Mouse (Mus musculus) brown adipose tissue, adult 24 weeks (tissue): ENCODE measurements around the gene Pdcd1lg2. TPM values are rescaled to one million over a fixed set of nuclear protein-coding genes. Genes with fewer than 3 reads are reported as not detected.
A peak's percentile ranks its signal among the peaks of the same experiment; 100 is the strongest.

Experiments
- H3K27ac ChIP-seq: fragments of 200-500 bp; replicated peaks from 2 replicates; pipeline ENCODE4 v1.5.1; 2012; ENCODE audit warnings: low read depth, mild to moderate bottlenecking, low read length
- H3K4me1 ChIP-seq: fragments of 200-500 bp; 2 replicates; pipeline ENCODE4 v1.6.1; 2012; ENCODE audit warnings: low read length, mixed read lengths; ENCODE audit not compliant: control insufficient read depth, insufficient read depth, insufficient read length
- H3K4me3 ChIP-seq: fragments of 200-500 bp; 2 replicates; pipeline ENCODE4 v1.5.1; 2012; ENCODE audit warnings: low read depth, mild to moderate bottlenecking, low read length, moderate library complexity; ENCODE audit not compliant: insufficient read depth
- polyA plus RNA-seq: library from polyadenylated mRNA; stranded (reverse); fragments of >200 nt; gene quantifications from 2 replicates; pipeline ENCODE4 v1.2.4, GENCODE M21; 2012; ENCODE audit not compliant: missing spikeins, insufficient read depth, insufficient read length

Pdcd1lg2 gene
- polyA plus RNA-seq, 1 experiment: not detected

- Histone ChIP-seq H3K4me1 (peaks cover 12% of the 10 kb centered on the region), H3K27ac (peak overlapping the region; percentile 80), H3K4me3 (peak overlapping the region; percentile 36)
Measured at GRCm38 (mm10) chr19:29501507-29501906, 90.8 kb downstream of the Pdcd1lg2 start.

DNA sequence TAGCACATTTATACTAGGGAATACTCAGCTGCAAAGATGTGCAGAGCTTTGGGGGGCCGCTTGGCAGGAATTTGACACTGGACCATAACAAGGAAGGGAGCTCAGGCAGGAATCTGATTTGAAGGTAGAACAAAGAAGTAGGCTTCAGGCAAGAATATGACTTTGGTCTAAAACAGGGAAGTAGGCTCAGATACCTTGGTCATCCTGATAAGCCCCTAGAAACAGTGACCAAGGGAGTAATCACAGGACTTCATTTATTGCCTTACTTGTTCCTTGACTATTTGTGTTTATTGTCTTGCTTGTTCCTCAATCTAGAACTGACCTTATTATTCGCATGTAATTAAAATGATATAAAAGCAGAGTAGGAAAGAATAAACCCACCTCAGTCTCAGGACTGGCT lies 93.4 kb downstream of the Pdcd1lg2 start:
- no peak overlapping the region for H3K4me3 ChIP-seq
- H3K4me1 ChIP-seq: peaks cover 22% of the 10 kb centered on the region
- H3K27ac ChIP-seq: peak overlapping the region; percentile 63

DNA sequence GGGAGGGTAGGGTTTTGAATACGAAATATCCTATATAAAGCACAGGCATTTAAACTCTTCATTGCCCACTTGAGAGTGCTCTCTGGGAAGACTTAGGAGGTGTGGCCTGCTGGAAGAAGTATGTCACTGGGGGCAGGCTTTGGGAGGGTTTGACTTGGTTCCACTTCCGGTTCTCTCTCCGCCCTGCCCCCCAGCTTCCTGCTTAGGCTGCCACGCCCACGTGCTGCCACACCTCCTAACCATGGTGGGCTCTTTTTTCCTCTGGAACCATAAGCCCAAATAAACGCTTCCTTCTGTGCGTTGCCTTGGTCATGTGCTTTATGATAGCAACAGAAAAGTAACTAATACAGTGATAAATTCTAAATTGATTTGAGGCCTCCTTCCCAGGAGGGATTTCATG lies 94.9 kb downstream of the Pdcd1lg2 start:
- H3K27ac ChIP-seq: peak overlapping the region; percentile 80
- H3K4me1 ChIP-seq: peaks cover 20% of the 10 kb centered on the region

GRCm38 (mm10) chr19:29508208-29508607 lies 97.5 kb downstream of the Pdcd1lg2 start:
- Histone ChIP-seq H3K4me3 (no peak overlapping the region), H3K27ac (peak overlapping the region; percentile 28), H3K4me1 (peaks cover 22% of the 10 kb centered on the region)

More for the DNA sequence above, 94.9 kb downstream of the Pdcd1lg2 start:
- no peak overlapping the region for H3K4me3 ChIP-seq

DNA sequence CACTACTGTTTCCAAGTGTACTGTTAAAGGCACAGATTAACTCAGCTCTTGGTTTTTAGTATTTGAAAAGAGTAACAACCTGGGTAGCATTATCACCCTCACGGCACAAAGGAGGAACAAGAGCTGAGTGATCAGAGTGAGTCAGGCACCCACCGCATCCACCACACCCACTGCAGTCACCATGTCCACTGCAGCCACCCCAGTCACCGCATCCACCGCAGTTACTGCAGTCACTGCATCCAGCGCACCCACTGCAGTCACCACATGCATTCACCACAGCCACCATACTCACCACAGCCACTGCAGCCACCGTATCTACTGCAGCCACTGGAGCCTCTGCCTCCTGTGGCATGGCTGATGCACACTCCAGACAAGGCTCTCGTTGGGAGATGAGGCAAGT lies 99.1 kb downstream of the Pdcd1lg2 start:
- Histone ChIP-seq H3K4me3 (no peak overlapping the region), H3K27ac (no peak overlapping the region), H3K4me1 (peaks cover 17% of the 10 kb centered on the region)

DNA sequence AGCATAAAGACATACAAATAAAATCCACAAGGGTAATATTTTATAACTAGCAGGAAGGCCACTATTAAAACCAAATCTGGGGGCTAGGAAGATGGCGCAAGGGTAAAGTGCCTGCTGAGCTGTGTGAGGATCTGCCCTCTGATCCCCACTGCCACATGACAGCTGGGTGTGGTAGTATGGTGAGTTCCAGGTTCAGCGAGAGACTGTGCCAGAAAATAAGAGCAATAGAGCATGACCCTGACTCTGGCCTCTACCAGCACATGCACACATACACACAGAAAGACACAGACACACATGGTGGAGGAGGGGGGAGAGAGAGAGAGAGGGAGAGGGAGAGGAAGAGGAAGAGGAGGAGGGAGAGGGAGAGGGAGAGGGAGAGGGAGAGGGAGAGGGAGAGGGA lies 101.1 kb downstream of the Pdcd1lg2 start:
- Histone ChIP-seq H3K4me3 (no peak overlapping the region), H3K4me1 (peaks cover 13% of the 10 kb centered on the region), H3K27ac (no peak overlapping the region)

GRCm38 (mm10) chr19:29513111-29513766 lies 102.5 kb downstream of the Pdcd1lg2 start:
- H3K27ac ChIP-seq: no peak overlapping the region
- no peak overlapping the region for H3K4me3 ChIP-seq
- H3K4me1 ChIP-seq: peaks cover 6% of the 10 kb centered on the region

DNA sequence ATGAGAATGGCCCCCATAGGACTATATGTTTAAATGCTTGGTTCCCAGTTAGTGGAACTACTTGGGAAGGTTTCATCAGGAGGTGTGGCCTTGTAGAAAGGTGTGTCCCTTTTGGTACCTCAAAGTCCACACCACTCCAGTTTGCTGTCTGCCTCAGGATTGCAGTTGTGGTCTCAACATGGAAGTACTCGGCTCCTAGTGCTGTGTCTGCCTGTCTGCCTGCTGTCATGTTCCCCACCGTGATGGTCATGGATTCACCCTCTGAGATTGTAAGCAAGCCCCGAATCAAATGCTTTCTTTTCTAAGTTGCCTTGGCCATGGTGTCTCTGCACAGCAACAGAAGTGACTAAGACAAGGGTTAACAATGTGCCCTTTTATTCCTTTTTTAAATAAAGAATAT lies 103.4 kb downstream of the Pdcd1lg2 start:
- Histone ChIP-seq H3K27ac (no peak overlapping the region), H3K4me1 (peaks cover 3% of the 10 kb centered on the region; the same call in 1 of the 2 replicates), H3K4me3 (no peak overlapping the region)

GRCm38 (mm10) chr19:29515386-29515785 lies 104.7 kb downstream of the Pdcd1lg2 start:
- H3K4me3 ChIP-seq: no peak overlapping the region
- no peak overlapping the region for H3K27ac ChIP-seq
- peaks cover 6% of the 10 kb centered on the region; the same call in 1 of the 2 replicates for H3K4me1 ChIP-seq

- H3K4me3 ChIP-seq: no peak overlapping the region
- peaks cover 8% of the 10 kb centered on the region for H3K4me1 ChIP-seq
- H3K27ac ChIP-seq: no peak overlapping the region
Measured at GRCm38 (mm10) chr19:29515991-29516390, 105.3 kb downstream of the Pdcd1lg2 start.

- H3K27ac ChIP-seq: no peak overlapping the region
Measured at GRCm38 (mm10) chr19:29518409-29518808, 107.7 kb downstream of the Pdcd1lg2 start.

DNA sequence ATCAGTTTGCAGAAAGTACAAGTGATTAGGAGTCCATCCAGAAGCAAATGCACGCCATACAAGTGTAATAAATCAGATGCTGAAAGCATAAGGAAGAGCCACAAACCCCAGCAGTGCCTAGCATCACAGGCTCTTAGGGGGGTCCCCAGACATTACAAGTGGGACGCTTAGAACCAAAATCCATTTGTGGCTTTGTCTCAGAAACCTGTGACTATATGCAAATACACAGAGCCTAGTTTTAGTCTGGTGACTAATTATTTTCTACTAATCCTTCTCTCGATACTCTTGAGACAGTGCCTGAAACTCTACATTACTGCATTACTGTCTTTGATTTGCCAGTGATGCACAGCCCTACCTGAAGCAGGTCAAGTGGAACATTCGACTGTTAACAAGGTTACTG lies 108.2 kb downstream of the Pdcd1lg2 start:
- Histone ChIP-seq H3K27ac (no peak overlapping the region), H3K4me3 (no peak overlapping the region)

More at GRCm38 (mm10) chr19:29518409-29518808, 107.7 kb downstream of the Pdcd1lg2 start:
- Histone ChIP-seq H3K4me1 (peaks cover 6% of the 10 kb centered on the region), H3K4me3 (no peak overlapping the region)

More for the DNA sequence above, 108.2 kb downstream of the Pdcd1lg2 start:
- peaks cover 6% of the 10 kb centered on the region for H3K4me1 ChIP-seq

Other genes with a start within 250 kb of the Pdcd1lg2 start
- 9.3 and 11.6 TPM in 2 replicates for gene Jak2, start 159.1 kb upstream of the Pdcd1lg2 start, polyA plus RNA-seq
- 8.0 and 8.2 TPM in 2 replicates for gene Insl6, start 85.6 kb upstream of the Pdcd1lg2 start, polyA plus RNA-seq
- not detected in 2 replicates for gene Rln1, start 76.2 kb upstream of the Pdcd1lg2 start, polyA plus RNA-seq
- gene Plgrkt, start 43.5 kb upstream of the Pdcd1lg2 start, polyA plus RNA-seq: 118 and 119 TPM in 2 replicates
- gene Cd274, start 43.5 kb upstream of the Pdcd1lg2 start, polyA plus RNA-seq: 52.6 and 58.2 TPM in 2 replicates
- gene Ric1, start 111.4 kb downstream of the Pdcd1lg2 start, polyA plus RNA-seq: 21.6 and 23.3 TPM in 2 replicates
- 38.6 and 40.5 TPM in 2 replicates for gene Ermp1, start 237.5 kb downstream of the Pdcd1lg2 start, polyA plus RNA-seq